Mouse (Mus musculus): ENCODE results near the gene Nid1. TPM values are rescaled to one million over a fixed set of nuclear protein-coding genes. Genes with fewer than 3 reads are reported as not detected.
"Not testable (repeated sequence)": the region's sequence is repeated elsewhere in the genome, so short reads cannot be mapped to it uniquely, and the experiment has no call there.

Gene Nid1
- total RNA-seq, 2 experiments from 2014 or later: 5.4 to 7.7 TPM

DNA sequence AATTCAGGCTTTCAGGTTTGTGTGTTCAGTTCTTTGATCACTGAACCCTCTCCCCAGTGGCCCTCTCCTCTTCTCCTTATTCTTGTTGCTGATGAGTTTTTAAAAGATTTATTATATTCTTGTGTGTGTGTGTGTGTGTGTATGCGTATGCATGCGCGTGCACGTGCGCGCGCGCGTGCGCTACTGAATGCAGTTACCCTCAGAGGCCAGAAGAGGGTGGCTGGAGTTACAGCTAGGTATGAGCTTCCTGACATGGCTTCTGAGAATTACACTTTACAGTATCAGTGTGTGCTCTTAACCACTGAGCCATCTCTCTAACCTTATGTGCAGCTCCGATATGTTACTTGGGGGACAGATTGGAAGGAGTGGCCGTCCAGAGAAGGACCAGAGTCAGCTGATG lies 12.6 kb downstream of the Nid1 start:
- intact Hi-C loops (cut with DNase I): loop anchor here (10.0 kb wide), 1 partner anchor 735 kb away; no protein-coding TSS in a partner anchor
- not testable (repeated sequence) for DNase-seq (ENCODE audit: low spot score in 2 of 2)

DNA sequence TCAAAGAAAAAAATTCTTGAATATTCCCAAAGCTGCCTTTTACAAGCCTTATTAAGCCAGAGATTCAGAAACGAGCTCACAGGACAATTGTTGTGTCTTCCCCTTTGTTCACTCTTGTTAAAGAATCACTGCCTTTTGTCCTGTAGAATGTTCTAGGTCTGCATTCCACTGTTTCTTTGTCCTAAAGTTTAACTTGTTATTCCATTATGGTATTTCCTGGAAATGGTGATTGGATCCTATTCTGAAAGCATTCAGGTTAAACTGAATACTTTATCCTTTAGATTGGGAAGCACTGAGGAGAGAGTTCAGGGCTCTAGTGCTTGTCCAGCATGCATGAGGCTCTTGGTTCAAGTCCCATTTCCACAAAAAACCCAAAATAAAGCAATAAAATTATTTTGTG lies 13.6 kb downstream of the Nid1 start:
- DNase-seq (ENCODE audit: low spot score in 2 of 2): not testable (repeated sequence)
- intact Hi-C loops (cut with DNase I): loop anchor here (10.0 kb wide), 1 partner anchor 736 kb away; no protein-coding TSS in a partner anchor

DNA sequence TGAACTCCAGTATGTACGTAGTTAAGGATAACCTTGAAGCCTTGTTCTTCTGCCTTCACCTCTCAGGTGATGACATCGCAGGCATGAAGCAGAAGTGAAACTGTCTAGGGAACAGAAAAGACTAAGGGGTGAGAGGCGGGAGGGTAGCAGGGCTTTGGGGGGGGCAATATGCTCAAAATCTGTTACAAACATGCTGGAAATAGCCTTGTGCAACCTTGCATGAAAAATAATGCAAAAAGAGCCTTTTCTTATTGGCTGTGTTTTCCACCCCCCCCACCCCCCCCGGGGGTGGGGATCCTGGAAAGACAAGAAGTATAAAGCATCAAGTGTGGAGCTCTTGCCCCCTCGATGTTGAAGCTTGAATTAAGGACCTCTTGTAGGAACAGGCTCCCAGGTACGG lies 16.0 kb downstream of the Nid1 start:
- intact Hi-C loops (cut with DNase I): loop anchor here (10.0 kb wide), 1 partner anchor 739 kb away; no protein-coding TSS in a partner anchor

DNA sequence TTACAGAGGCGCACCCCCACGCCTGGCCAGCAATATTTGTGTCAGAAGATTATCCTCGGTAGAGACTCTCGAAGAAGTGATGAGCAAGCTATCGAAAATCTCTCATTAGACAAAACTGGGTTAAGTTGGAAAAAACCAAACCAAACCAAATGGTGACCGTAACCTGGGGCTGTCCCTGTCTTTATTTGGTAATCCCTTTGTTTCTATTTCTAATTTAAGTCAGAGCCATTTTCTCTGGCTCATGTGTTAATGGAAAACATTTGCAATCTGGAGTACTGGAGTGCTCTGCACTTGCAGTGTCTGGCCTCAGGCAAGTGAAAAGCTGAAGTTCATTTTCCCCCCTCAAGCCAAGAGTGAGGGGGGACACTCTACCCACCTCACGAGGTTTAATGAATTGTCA lies 16.9 kb downstream of the Nid1 start:
- DNase-seq (ENCODE audit: low spot score in 2 of 2): not testable (repeated sequence)
- intact Hi-C loops (cut with DNase I): loop anchor here (10.0 kb wide), 1 partner anchor 739 kb away; no protein-coding TSS in a partner anchor

More for the DNA sequence above, 16.0 kb downstream of the Nid1 start:
- DNase-seq (ENCODE audit: low spot score in 2 of 2): not testable (repeated sequence)

DNA sequence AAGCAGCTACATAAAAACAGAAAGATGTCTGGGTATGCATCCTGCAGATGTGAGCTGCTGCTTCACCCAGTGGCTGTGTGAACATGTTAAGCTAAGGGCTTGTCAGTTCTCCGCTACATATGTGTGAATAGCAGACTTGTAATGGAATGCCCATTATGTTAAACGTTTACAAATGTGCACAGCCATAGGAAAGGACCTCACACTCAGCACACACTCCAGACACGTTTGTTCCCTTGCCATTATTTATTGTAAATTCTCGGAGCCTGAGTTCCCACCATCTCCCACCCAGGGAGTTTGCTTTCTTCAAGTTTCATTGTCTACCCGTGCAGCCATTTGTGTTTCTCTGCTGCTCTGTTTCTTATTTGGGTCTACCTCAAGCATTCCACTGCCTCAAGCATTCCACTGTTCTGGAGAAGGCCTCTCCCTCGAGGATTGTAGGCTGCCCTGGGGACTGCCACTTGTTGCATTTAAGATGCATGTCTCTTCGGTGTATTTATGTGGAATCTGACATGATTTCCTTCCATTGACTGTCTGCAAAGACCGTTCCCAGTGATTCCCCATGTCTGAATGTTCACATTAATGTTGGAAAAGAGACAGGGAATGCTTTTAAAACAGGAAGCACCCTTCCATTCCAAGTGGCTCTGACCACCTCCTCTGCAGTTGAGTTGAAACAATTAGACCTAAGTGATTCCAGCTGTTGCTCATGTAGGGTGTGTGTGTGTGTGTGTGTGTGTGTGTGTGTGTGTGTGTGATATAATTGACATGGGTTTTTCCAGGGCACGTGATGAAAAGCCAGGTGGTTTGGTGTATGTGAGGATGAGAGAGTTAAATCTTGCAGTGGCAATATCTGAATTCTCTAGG lies 18.5 kb downstream of the Nid1 start:
- not testable (repeated sequence) for DNase-seq (ENCODE audit: low spot score in 2 of 2)
- intact Hi-C loops (cut with DNase I): loop anchor here (10.0 kb wide), 1 partner anchor 741 kb away; no protein-coding TSS in a partner anchor

DNA sequence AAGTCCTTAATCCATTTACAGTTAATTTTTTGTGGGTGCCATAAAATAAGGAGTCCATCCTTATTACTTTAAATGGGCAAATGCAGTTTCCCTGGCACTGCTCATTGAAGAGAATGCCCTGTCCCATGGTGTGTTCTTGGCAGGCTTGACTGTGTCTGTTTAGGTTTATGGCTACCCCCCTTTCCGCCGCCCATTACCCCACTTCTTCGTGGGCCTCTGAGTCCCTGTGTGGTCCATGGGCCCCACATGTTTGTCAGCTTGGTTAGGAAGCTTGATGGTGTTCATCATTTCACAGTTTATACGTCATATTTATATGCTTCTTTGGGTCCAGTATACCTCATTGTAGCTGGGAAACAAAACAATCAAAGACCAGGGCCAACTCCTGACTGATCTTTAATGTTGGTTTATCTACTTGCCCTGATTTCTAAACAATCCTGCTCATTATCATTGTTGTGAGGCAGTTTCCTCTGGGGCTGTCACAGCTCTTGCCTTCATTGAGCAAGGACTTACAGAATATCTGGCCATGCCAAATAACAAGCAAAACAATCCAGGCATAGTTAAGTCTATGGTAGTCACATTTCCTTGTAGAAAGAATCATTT lies 20.9 kb downstream of the Nid1 start:
- intact Hi-C loops (cut with DNase I): loop anchor here (10.0 kb wide), 1 partner anchor 743 kb away; no protein-coding TSS in a partner anchor
- no peak for DNase-seq (ENCODE audit: low spot score in 2 of 2)

DNA sequence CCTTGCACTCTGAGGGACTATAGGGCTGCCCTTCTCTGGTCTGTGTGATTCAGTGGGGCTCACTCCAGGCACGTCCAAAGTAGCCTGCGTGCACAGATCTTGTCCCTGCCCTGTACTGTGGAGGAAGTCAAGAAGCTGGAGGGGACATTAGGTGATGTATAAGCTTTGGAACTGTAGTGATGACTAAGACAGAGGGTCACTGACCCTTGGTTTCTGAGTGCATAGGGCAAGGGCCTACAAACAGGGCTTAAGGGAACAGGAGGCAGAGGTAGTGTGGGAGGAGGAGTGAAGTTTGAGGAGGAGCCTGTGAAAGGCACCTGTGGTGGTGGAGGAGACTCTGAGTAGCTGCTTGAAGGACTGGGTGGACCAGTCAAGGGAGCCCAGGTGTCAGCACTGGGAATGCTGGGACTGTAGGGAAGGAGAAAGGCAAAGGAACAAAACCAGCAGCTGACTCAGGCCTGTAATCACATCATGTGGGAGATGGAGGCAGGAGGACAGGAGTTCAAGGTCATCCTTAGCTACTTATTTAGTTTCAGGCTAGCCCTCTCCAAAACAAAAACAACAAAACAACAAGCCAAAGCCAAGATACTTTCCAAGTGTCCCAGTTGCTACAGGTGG lies 23.3 kb downstream of the Nid1 start:
- intact Hi-C loops (cut with DNase I): no loop called here
- no peak for DNase-seq (ENCODE audit: low spot score in 2 of 2)

DNA sequence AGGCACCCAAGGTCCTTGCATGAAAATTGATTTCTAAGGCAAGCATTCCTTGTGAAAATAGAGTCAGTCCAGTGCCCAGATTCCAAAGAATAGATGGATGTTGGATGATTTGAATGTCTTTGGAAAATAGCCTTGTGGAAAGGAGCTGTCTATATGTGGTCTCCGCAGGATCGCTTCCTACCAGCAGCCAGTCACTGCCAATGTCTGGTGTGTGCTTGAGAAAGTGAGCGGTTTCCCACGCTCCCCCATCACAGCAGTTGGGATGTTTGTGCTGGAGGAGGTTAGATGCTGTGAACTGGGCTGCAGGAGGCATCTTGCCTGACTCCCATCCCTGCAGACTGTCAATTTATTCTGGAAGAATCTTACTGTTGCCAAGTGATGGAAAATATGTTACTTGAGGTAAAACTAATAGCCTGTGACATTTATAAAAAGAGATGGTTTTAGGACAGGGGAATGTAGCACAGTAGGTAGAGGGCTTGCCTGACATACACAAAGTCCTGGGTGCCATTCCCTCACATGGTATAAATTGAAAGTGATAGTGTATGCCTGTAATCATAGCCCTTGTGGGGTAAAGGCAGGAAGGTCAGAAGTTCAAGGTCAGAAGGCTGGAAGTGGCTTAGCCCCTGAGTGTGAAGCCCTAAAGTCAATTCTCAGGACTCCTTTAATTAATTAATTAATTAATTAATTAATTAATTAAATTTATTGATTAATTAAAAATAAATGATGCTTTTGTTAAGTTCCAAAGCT lies 24.3 kb downstream of the Nid1 start:
- intact Hi-C loops (cut with DNase I): no loop called here
- no peak for DNase-seq (ENCODE audit: low spot score in 2 of 2)

DNA sequence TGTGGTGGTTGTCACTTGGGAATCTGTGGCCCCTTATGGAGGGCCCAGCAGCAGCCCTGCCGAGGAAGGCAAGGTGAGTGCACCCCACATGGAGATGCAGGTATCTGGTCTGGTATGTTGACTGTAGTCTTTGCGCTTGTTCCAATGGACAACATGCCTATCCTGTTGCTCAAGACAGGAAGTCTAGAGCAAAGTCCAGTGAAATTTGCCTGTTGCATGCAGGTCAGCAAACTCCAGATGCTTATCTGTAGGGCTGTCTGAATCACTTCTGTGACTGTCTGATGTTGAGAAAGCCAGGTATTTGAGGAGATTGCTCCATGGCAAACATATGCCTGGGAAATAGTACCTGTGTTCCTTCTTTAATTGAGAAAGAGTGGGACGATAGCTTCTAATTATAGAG lies 26.6 kb downstream of the Nid1 start:
- intact Hi-C loops (cut with DNase I): no loop called here
- no peak for DNase-seq (ENCODE audit: low spot score in 2 of 2)

DNA sequence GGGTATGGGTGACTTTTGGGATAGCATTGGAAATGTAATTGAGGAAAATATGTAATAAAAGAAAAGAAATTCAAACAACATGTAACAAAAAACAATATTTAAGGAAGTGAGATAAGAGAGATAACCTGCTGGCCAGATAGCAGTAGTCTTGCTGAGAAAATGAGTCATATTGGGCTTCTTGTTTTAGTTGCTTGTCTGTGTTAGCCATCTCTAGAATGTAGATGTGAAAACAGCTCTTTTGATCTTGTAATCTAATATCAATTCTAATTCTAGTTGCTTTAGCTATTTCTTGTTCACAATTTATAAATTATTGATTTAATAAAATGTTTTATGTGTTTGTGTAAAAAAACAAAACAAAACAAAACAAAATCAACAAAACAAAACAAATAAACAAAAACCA lies 29.9 kb downstream of the Nid1 start:
- DNase-seq (ENCODE audit: low spot score in 2 of 2); intact Hi-C loops (cut with DNase I): not testable (repeated sequence)

DNA sequence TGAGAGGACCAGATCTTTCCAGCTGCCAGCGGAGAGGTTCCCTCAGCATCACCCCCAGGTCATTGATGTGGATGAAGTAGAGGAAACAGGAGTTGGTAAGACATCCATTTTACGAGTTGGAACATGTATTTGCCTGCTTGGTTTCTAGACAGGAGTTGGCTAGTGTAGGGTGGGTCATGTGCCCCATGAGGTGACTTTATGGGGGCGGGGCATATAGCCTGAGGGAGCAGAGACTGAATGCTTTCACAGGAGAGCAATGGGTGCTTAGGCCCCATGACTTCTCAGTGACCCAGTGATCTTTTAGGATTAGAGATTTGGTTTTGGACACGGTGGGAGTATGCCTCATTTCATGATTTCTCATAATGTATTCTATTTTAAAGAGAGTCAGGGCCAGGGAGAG lies 31.2 kb downstream of the Nid1 start:
- no peak for DNase-seq (ENCODE audit: low spot score in 2 of 2)
- intact Hi-C loops (cut with DNase I): no loop called here

DNA sequence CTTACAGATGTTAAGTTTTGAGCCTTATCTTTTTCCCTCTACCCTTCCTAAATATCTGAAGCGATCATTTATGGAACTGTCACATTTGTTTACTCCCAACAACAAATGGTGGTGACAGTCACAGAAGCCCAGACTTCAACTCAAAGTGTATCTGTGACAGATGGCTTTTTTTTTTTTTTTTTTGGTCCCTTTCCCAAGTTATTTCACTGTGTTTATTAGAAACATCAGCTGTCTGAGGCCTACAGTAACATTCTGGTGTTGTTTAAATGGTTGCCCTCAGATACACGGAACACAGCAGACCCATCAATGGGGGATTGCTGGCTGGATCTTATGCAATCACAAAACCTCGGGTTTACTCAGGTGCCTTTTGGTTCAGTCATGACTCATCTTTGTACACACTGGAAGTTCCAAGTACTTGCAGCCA lies 34.0 kb downstream of the Nid1 start:
- intact Hi-C loops (cut with DNase I): no loop called here
- DNase-seq (ENCODE audit: low spot score in 2 of 2): no peak

DNA sequence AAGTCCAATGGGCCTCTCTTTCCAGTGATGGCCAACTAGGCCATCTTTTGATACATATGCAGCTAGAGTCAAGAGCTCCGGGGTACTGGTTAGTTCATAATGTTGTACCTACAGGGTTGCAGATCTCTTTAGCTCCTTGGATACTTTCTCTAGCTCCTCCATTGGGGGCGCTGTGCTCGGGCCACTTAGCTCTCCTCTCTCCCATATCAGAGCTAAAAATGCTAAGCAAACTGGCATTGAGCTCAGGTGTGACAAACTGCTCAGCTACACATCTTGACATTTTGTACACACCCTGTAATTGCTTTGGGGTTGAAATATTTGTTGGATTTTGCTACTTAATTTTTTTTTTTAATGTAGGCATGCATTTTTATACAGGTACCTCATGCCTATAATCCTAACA lies 37.1 kb downstream of the Nid1 start:
- DNase-seq (ENCODE audit: low spot score in 2 of 2); intact Hi-C loops (cut with DNase I): not testable (repeated sequence)

DNA sequence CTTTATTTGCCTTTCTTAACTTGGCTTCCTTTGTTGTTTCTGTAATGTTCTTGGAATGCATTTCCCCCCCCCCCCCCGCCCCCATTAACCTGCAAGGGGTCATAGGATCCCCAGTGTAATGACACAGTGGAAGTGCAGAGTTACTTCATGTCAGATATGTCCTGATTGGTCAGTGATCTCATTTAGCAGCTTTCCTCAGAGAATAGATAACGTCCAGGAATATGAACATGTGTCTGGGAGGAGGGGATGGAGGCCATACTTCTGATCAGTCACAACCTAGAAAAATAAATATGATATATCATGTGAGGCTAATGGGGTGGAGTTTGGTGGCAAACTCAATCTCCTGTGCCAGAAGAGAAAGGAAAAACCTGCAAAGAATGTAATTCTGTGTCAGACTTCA lies 37.6 kb downstream of the Nid1 start:
- no peak for DNase-seq (ENCODE audit: low spot score in 2 of 2)
- intact Hi-C loops (cut with DNase I): no loop called here

DNA sequence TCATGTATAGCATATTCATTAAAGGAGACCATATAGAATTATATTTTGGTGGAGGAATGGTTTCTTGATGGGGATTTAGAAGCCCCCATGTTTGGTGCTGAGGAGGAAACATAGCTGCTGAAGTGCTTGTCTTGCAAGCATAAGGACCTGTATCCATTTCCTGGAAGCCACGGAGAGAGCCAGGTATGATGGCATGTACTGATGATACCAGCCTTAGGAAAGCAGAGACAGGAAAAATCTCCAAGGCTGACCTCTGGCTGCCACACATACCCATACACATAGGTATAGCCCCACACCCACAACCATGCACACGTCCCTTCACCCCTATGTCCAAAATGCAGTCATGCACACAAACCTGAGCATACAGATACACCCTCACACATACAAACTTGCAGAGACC lies 39.2 kb downstream of the Nid1 start:
- intact Hi-C loops (cut with DNase I): no loop called here
- no peak for DNase-seq (ENCODE audit: low spot score in 2 of 2)

DNA sequence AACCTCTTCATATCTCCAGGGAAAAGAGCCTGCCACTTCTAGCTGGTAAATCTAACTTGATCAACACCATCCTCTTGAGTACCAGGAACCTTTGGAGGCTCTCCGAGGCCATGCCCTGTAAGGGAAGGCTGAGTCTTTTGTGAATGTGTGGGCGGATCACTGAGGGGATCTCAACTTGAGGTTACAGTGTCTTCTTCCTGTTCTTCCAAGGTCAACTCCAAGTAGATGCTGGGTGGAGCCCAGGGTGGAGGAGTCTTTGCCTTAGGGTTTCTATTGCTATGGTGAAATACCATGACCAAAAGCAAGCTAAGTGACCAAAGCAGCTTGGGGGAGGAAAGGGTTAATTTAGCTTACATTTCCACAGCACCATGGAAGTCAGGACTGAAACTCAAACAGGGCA lies 39.7 kb downstream of the Nid1 start:
- intact Hi-C loops (cut with DNase I): no loop called here
- DNase-seq (ENCODE audit: low spot score in 2 of 2): no peak

DNA sequence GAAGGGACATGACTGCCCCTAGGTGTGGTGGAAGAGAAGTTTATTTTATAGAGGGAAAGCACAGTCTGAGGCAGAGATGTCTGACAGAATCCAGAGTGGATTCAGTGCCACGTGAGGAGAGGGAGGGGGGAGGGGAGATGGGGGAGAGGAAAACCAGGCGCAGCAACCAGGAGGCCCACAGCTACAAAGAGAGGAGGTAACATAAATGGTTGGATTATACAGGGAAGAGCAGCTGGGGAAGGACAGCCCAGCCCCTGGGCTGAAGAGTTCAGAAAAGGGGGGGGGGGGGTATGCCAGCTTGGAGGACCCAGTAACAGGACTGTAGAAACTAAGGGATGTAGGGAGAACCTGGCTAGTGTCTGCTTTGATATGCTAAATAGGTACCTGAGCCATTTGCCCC lies 42.6 kb downstream of the Nid1 start:
- intact Hi-C loops (cut with DNase I): no loop called here
- no peak for DNase-seq (ENCODE audit: low spot score in 2 of 2)

DNA sequence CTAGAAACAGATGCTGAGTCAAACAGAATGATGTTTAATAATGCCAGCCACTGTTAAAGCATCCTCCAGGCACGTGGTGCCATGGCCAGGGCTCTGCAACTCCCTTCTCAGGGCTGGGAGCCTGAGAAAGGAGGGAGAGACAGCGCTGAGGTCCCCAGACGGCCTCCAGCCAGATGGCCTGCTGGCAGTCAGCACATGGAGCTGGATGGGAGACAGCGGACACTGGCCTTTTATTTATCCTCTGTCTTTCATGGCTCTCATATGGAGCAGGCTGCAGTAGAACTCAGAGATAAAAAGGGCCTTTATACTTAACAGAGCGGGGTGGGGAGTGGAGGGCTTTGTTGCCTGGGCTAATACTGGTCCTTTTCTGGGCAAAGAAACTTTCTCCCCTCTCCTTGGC lies 43.7 kb downstream of the Nid1 start:
- intact Hi-C loops (cut with DNase I): no loop called here
- no peak for DNase-seq (ENCODE audit: low spot score in 2 of 2)

DNA sequence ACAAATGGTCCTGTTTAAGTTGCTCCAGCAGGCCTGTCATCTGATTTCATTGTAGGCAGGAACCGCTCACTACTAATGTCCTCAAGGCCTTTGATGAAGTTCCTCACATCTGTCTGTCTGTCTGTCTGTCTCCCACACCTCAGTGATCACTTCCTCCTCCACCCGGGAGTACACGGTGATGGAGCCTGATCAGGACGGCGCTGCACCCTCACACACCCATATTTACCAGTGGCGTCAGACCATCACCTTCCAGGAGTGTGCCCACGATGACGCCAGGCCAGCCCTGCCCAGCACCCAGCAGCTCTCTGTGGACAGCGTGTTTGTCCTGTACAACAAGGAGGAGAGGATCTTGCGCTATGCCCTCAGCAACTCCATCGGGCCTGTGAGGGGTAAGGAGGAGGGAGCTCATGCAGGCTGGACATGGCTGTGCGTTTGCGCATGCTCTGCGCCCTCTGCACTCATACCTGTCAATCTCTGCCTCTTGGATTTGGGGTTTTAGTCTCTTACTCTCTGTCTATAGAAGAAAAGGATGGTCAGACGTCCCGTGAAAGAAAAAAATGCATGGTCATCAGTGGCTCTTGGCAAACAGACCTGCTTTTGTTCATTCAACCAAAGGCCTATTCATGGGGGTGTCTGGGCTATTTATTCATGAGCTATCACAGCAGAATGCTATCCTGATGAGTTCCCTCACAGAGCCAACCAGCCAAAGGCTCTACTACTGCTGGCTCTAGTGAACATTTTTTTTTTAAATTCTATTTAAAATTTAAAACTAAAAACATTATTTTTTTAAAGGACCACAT lies 44.7 kb downstream of the Nid1 start:
- intact Hi-C loops (cut with DNase I): no loop called here
- no peak for DNase-seq (ENCODE audit: low spot score in 2 of 2)

Data from left cerebral cortex, postnatal 36 days (tissue).